Mouse (Mus musculus) cortical plate, adult 2 months (tissue): ENCODE measurements around the gene Srgap1.

Experiments
- CTCF ChIP-seq: fragments of 200-500 bp; IDR thresholded peaks from 2 replicates; pipeline ENCODE4 v1.5.1; 2011; ENCODE audit warnings: mild to moderate bottlenecking, control low read depth, low read length; ENCODE audit not compliant: insufficient read depth; ENCODE audit errors: extremely low read depth
- POLR2A ChIP-seq: fragments of 200-500 bp; IDR thresholded peaks from 2 replicates; pipeline ENCODE4 v1.6.1; 2011; ENCODE audit warnings: mild to moderate bottlenecking, low read length, control low read depth; ENCODE audit not compliant: insufficient read depth; ENCODE audit errors: extremely low read depth

DNA sequence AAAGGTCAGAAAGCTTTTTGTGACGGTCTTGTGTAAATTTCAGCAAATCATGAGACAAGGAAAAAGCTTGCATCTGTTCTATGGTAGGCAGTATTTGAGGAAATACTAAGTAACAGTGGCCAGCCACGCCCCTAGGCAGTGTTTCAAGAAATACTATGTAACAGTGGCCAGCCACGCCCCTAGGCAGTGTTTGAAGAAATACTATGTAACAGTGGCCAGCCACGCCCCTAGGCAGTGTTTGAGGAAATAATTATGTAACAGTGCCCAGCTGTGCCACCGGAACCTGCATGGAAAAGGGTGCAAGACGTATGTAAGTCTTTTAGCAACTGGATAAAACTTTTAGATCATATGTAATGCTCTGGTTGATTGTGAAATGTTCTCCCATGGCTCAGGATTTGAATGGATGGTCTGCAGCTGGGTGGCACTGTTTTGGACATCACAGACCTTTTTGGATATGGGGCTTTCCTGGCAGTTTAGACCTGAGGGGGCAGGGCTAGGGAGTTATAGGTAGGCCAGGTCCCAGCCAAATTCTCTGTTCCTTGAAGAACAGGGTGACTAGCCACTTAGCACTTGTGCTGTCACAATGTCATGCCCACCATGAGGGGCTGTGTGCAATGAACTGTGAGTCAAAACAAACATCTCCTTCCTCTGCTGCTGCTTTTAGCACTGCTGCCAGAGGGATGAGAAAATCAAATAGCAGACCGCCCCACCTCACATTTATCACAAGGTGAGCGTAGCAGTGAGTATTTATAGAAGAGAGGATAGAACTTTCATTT lies 250.9 kb downstream of the Srgap1 start:
- TF ChIP-seq CTCF (no peak), POLR2A (no peak)
